Mouse (Mus musculus): ENCODE measurements around the gene Sall4. TPM values are rescaled to one million over a fixed set of nuclear protein-coding genes. Genes with fewer than 3 reads are reported as not detected.

Sall4 gene
- polyA plus RNA-seq (2014; fragmentation: Illumina TruSeq; extraction: RNeasy Lipid Tissue Mini Kit (QIAGEN cat#74804); ENCODE audit: low replicate concordance) = not detected

DNA sequence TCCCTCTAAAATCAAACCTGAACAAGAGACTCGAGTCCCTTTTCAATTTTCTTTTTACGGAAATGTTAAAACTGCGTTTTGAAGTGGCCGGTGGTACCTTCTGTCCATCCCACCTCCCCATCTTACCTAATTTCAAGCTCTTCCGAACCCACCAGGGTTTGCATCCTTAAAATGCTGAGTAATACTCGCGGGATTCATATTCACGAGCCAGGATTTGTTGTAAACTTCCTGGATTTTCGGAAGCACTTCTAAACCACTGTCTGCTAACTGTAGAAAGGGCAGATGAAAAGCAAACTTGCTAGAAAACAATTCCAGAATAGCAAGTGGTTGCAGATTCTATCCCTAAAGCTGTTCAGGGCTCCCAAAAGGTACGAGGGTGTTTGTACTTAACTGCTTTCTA is at the start of gene Sall4:
Sall4 (minus strand) TSS at position 362 of the 400 bp plus-strand sequence.

GRCm38 (mm10) chr2:168742059-168742627 is 25.6 kb downstream of the Sall4 start, which contains the start of gene Atp9a:
Gene Atp9a (minus strand): TSS chr2:168742409.

Other genes starting within 250 kb of the Sall4 start
- 0.74 TPM for gene Nfatc2, start 166.3 kb downstream of the Sall4 start, polyA plus RNA-seq (2014; fragmentation: Illumina TruSeq; extraction: RNeasy Lipid Tissue Mini Kit (QIAGEN cat#74804); ENCODE audit: low replicate concordance)
- gene Atp9a, start 25.5 kb downstream of the Sall4 start, polyA plus RNA-seq (2014; fragmentation: Illumina TruSeq; extraction: RNeasy Lipid Tissue Mini Kit (QIAGEN cat#74804); ENCODE audit: low replicate concordance) = 7.4 TPM
- 0.67 TPM for gene Zfp64, start 187.6 kb upstream of the Sall4 start, polyA plus RNA-seq (2014; fragmentation: Illumina TruSeq; extraction: RNeasy Lipid Tissue Mini Kit (QIAGEN cat#74804); ENCODE audit: low replicate concordance)

Measured in small intestine, adult 10 weeks (tissue).